Mouse (Mus musculus): ENCODE data around the gene Il3.

- no peak for TF ChIP-seq POLR2A (IDR thresholded peaks at IDR 0.05; ENCODE audit: control insufficient read depth, extremely low read depth, insufficient read depth, low read length, poor library complexity)
- no peak for TF ChIP-seq CTCF (IDR thresholded peaks at IDR 0.05; ENCODE audit: borderline replicate concordance, control insufficient read depth, extremely low read depth, insufficient read depth, low read length, poor library complexity)
Observed at GRCm38 (mm10) chr11:54301994-54302393, 34.9 kb upstream of the Il3 start.

Measured in thymus, adult 2 months (tissue).